Mouse (Mus musculus) hindbrain, embryonic 16.5 days (tissue): ENCODE measurements around the gene Gldc. TPM values are rescaled to one million over a fixed set of nuclear protein-coding genes. Genes with fewer than 3 reads are reported as not detected.
"Not testable (repeated sequence)": the region's sequence is repeated elsewhere in the genome, so short reads cannot be mapped to it uniquely, and the experiment has no call there.

Experiments
- ATAC-seq: fragments of 200-750 bp; cut with Nextera tagmentation; 2 replicates; pipeline ENCODE4 v1.8.0; 2017; ENCODE audit warnings: moderate TSS enrichment, moderate library complexity
- H3K27ac ChIP-seq: fragments of 300-500 bp; sonication (generic); 2 replicates; pipeline ENCODE4 v1.5.1; 2014; ENCODE audit warnings: low read depth, mild to moderate bottlenecking, control low read depth, low read length, moderate library complexity
- H3K27me3 ChIP-seq: fragments of 300-500 bp; sonication (generic); replicated peaks from 2 replicates; pipeline ENCODE4 v1.6.1; 2014; ENCODE audit warnings: low read length; ENCODE audit not compliant: control insufficient read depth, insufficient read depth
- H3K36me3 ChIP-seq: fragments of 300-500 bp; sonication (generic); 2 replicates; pipeline ENCODE4 v1.6.1; 2014; ENCODE audit warnings: mild to moderate bottlenecking, low read length, moderate library complexity, mixed read lengths; ENCODE audit not compliant: control insufficient read depth, insufficient read depth
- H3K4me1 ChIP-seq: fragments of 300-500 bp; sonication (generic); 2 replicates; pipeline ENCODE4 v1.6.1; 2014; ENCODE audit warnings: low read depth, low read length; ENCODE audit not compliant: control insufficient read depth, insufficient read depth
- H3K4me2 ChIP-seq: fragments of 300-500 bp; sonication (generic); 2 replicates; pipeline ENCODE4 v1.6.1; 2014; ENCODE audit warnings: mild to moderate bottlenecking, low read length, control low read depth, moderate library complexity
- H3K4me3 ChIP-seq: fragments of 300-500 bp; sonication (generic); 2 replicates; pipeline ENCODE4 v1.5.1; 2014; ENCODE audit warnings: mild to moderate bottlenecking, low read length, control low read depth, moderate library complexity
- H3K9ac ChIP-seq: fragments of 300-500 bp; sonication (generic); 2 replicates; pipeline ENCODE4 v1.6.1; 2014; ENCODE audit warnings: low read depth, mild to moderate bottlenecking, control low read depth, low read length, moderate library complexity
- H3K9me3 ChIP-seq: fragments of 300-500 bp; sonication (generic); 2 replicates; pipeline ENCODE4 v1.6.1; 2014; ENCODE audit warnings: mild to moderate bottlenecking, low read length, moderate library complexity; ENCODE audit not compliant: control insufficient read depth
- WGBS: fragments of 180-500 bp; shearing (Covaris S2); extraction: QIAGEN DNeasy Blood & Tissue Kit; methylation state at CpG from one replicate; pipeline ENCODE4 v1.1.7; 2014; 5-methylcytosine and 5-hydroxymethylcytosine counted together
- polyA plus RNA-seq: library from polyadenylated mRNA; unstranded; fragments of >200 nt; fragmentation: Nextera tagmentation; extraction: Ambion mirVana; gene quantifications from 2 replicates; pipeline ENCODE4 v1.2.1, GENCODE M21; 2015

The Gldc gene
- 8.7 and 9.2 TPM in 2 replicates for polyA plus RNA-seq

- under 1% methylated on average over 30 of the region's 53 CpGs for WGBS
- Histone ChIP-seq H3K4me1 (peaks cover 11% of the 10 kb centered on the region), H3K9me3 (no peaks in the 10 kb centered on the region), H3K27me3 (peaks cover 8% of the 10 kb centered on the region), H3K9ac (peak within 1 kb of the TSS; percentile 75), H3K36me3 (no peaks in the 10 kb centered on the region), H3K4me2 (peak within 1 kb of the TSS; percentile 100), H3K4me3 (peak within 1 kb of the TSS; percentile 83), H3K27ac (peak within 1 kb of the TSS; percentile 71)
- ATAC-seq: peak; percentile 97
These were observed at the start of gene Gldc for GRCm38 (mm10) chr19:30174919-30175571. Gene Gldc (minus strand): TSS chr19:30175429.

GRCm38 (mm10) chr19:30222593-30222992 is 47.4 kb upstream of the Gldc start:
- ATAC-seq, H3K36me3 ChIP-seq, H3K27ac ChIP-seq, H3K4me3 ChIP-seq, H3K9me3 ChIP-seq, H3K27me3 ChIP-seq, H3K9ac ChIP-seq, H3K4me2 ChIP-seq, H3K4me1 ChIP-seq: not testable (repeated sequence)
- WGBS: 95% methylated on average over 8 of the region's 8 CpGs

- H3K36me3 ChIP-seq: no peaks in the 10 kb centered on the region
- H3K4me1 ChIP-seq: no peaks in the 10 kb centered on the region
- no peak overlapping the region for H3K4me3 ChIP-seq
- ATAC-seq: peak; percentile 76
- no peak overlapping the region for H3K27ac ChIP-seq
- WGBS: 24% methylated on average over 7 of the region's 7 CpGs
- no peak overlapping the region for H3K4me2 ChIP-seq
- no peak overlapping the region for H3K9ac ChIP-seq
- H3K9me3 ChIP-seq: no peaks in the 10 kb centered on the region
- no peaks in the 10 kb centered on the region for H3K27me3 ChIP-seq
These were observed 42.1 kb upstream of the Gldc start for GRCm38 (mm10) chr19:30217335-30217734.

GRCm38 (mm10) chr19:30216186-30216585 is 41.0 kb upstream of the Gldc start:
- Histone ChIP-seq H3K36me3 (no peaks in the 10 kb centered on the region), H3K27me3 (no peaks in the 10 kb centered on the region), H3K4me1 (no peaks in the 10 kb centered on the region), H3K27ac (no peak overlapping the region), H3K4me2 (no peak overlapping the region), H3K9ac (no peak overlapping the region), H3K4me3 (no peak overlapping the region), H3K9me3 (no peaks in the 10 kb centered on the region)
- WGBS: 90% methylated on average over 4 of the region's 4 CpGs
- ATAC-seq: no peak

- H3K4me1 ChIP-seq, H3K4me3 ChIP-seq, H3K27me3 ChIP-seq, H3K9me3 ChIP-seq, H3K27ac ChIP-seq, H3K9ac ChIP-seq, H3K36me3 ChIP-seq, ATAC-seq, H3K4me2 ChIP-seq: not testable (repeated sequence)
- 76% methylated on average over 2 of the region's 2 CpGs for WGBS
These were observed 40.5 kb upstream of the Gldc start for GRCm38 (mm10) chr19:30215736-30216135.

- no peak overlapping the region for H3K4me3 ChIP-seq
- no peak for ATAC-seq
- no peak overlapping the region for H3K27ac ChIP-seq
- no peaks in the 10 kb centered on the region for H3K9me3 ChIP-seq
- H3K4me1 ChIP-seq: no peaks in the 10 kb centered on the region
- WGBS: 19% methylated on average over 2 of the region's 2 CpGs
- H3K4me2 ChIP-seq: no peak overlapping the region
- no peaks in the 10 kb centered on the region for H3K36me3 ChIP-seq
- no peaks in the 10 kb centered on the region for H3K27me3 ChIP-seq
- no peak overlapping the region for H3K9ac ChIP-seq
These were observed 38.8 kb upstream of the Gldc start for GRCm38 (mm10) chr19:30214026-30214425.

- not testable (repeated sequence) for H3K27ac ChIP-seq, H3K9me3 ChIP-seq, H3K9ac ChIP-seq, H3K4me1 ChIP-seq, H3K27me3 ChIP-seq, H3K36me3 ChIP-seq, H3K4me2 ChIP-seq, ATAC-seq, H3K4me3 ChIP-seq
- WGBS: 91% methylated on average over 8 of the region's 8 CpGs
These were observed 33.8 kb upstream of the Gldc start for GRCm38 (mm10) chr19:30209006-30209405.

- no peak overlapping the region for H3K27ac ChIP-seq
- H3K9ac ChIP-seq: no peak overlapping the region
- H3K36me3 ChIP-seq: no peaks in the 10 kb centered on the region
- no peaks in the 10 kb centered on the region; the same call in 1 of the 2 replicates for H3K4me1 ChIP-seq
- WGBS: 65% methylated on average over 1 of the region's 1 CpGs
- ATAC-seq: no peak
- no peaks in the 10 kb centered on the region for H3K9me3 ChIP-seq
- H3K4me2 ChIP-seq: no peak overlapping the region
- no peak overlapping the region for H3K4me3 ChIP-seq
- H3K27me3 ChIP-seq: no peaks in the 10 kb centered on the region
These were observed 31.8 kb upstream of the Gldc start for GRCm38 (mm10) chr19:30206981-30207380.

GRCm38 (mm10) chr19:30205874-30206273 is 30.6 kb upstream of the Gldc start:
- WGBS: 76% methylated on average over 4 of the region's 4 CpGs
- H3K36me3 ChIP-seq: no peaks in the 10 kb centered on the region
- no peak overlapping the region for H3K4me3 ChIP-seq
- no peak overlapping the region for H3K9ac ChIP-seq
- H3K27me3 ChIP-seq: no peaks in the 10 kb centered on the region
- peak; percentile 27; the same call in 1 of the 2 replicates for ATAC-seq
- no peak overlapping the region for H3K4me2 ChIP-seq
- no peak overlapping the region for H3K27ac ChIP-seq
- H3K4me1 ChIP-seq: no peaks in the 10 kb centered on the region; the same call in 1 of the 2 replicates
- H3K9me3 ChIP-seq: no peaks in the 10 kb centered on the region
